Mouse (Mus musculus) inflammation-experienced regulatory T-cells, adult 6 months (primary cell): ENCODE measurements around the gene Arpc4. TPM values are rescaled to one million over a fixed set of nuclear protein-coding genes. Genes with fewer than 3 reads are reported as not detected.

ENCODE experiments used
- ATAC-seq: one replicate; pipeline ENCODE4 v1.8.0; 2017
- polyA plus RNA-seq, 3 experiments: library from polyadenylated mRNA; unstranded; fragments of 100-300 nt; shearing (Covaris generic); gene quantifications; one replicate each; pipeline ENCODE4 v1.2.1; 2017

Arpc4 gene
- polyA plus RNA-seq, 3 experiments from 2014 or later = 516 to 980 (median 581) TPM

DNA sequence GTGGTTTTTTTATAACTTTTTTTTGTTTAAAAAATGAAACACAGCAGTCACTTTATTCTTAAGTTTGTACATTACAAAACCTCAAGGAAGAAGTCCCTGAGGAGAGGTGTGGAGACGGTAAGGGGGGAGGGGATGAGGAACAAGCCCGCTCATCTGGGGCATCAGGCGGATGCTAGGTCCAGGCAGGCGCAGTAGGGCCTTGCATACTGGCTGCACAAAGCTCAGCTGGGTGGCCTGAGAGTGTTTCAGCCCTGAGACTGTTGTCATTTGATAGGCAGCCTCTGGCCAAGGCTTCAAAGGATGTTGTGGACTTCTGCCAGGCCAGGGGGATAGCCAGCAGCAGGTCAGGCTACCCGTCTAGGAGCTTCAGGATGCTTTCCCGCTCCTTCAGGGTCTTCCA, 11.3 kb upstream of the Arpc4 start:
- ATAC-seq = no peak

DNA sequence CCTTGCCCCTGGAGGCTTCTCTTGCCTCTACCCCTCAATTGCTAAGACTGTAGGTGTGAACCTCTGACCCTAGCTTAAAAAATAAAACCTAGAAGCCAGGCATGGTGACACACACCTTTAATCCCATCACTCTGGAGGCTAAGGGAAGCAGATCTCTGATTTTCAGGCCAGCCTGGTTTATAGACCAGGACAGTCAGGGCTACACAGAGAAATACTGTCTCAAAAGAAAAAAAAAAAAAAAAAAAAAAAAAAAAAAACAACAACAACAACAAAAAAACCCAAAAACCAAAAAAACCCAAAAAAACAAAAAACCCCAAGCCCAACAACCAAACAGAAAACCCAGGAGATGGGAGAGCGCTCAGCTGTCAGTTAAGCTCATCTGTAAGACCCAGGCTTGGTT, 10.3 kb upstream of the Arpc4 start:
- ATAC-seq = no peak

- no peak for ATAC-seq
Measured at GRCm38 (mm10) chr6:113368124-113368523, 9.8 kb upstream of the Arpc4 start.

DNA sequence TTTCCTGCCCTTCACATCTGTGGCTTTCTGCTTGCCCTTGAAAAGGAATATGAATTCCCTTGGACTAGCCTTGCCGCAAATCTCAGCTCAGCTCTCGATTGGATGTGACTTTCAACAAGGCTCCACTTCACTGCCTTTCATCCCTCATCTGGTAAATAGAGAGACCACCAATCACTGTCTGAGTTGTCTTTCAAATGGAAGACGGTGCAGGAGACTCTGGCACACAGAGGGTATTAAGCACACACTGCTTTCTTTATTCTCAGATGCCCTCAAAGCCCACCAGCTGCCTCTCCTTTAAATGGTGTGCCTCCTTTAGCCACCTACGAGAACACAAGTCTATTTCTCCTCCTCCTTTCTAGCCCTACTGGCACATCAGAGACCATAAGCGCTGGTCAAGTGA, 9.3 kb upstream of the Arpc4 start:
- no peak for ATAC-seq

GRCm38 (mm10) chr6:113370194-113370929, 7.6 kb upstream of the Arpc4 start:
- no peak for ATAC-seq

GRCm38 (mm10) chr6:113373491-113373890, 4.4 kb upstream of the Arpc4 start:
- no peak for ATAC-seq

DNA sequence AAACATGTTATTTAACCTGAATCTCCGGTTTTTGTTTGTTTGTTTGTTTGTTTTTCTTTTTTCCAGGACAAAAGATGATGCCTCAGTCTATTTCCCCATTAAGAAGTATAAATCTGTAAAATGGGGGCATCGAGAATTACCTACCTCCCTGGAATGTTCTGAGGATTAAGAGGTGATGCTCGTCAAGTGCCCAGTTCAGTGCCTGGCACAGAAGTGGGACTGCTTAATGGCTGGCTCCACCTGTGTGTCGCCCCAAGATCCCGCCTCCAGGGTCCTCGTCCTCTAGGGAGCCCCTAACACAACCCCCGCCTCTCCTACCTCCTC, 781 bp upstream of the Arpc4 start:
- no peak for ATAC-seq

DNA sequence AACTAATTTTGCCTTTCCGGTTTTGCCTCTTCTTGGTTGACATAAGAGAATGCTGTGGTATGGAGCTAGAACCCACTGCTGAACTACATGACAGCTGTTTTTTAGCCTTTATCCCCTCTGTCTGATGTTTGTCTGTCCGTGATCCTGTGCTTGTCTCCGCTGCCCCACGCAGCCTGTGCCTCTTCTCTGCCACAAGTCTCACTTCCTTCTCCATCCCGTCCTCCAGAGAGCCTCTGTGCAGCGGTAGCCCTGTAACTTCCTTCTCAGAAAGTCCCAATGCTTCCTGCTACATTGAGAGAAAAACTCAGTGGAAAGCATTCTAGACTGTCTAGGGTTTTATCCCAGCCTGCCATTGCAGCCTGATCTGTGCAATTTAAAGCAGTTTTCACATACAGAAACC, 1.3 kb downstream of the Arpc4 start:
- ATAC-seq = no peak

DNA sequence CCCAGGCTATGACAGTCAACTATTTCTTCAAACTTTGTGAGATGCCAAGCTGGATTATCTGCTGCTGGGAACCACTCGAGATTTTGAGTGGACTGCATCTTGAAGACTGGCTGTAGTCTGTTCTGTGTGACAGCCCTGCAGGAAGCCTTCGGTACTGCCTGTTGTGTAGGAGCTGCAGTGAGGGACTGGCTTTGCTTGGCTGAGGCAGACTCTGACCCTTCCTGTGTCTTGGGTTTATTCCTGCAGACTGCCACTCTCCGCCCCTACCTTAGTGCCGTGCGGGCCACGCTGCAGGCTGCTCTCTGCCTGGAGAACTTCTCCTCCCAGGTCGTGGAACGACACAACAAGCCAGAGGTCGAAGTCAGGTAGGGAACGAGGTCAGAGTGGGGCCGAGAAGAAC, 2.6 kb downstream of the Arpc4 start:
- no peak for ATAC-seq

GRCm38 (mm10) chr6:113384351-113384927, 6.5 kb downstream of the Arpc4 start:
- no peak for ATAC-seq

GRCm38 (mm10) chr6:113385160-113385714, 7.3 kb downstream of the Arpc4 start:
- no peak for ATAC-seq

DNA sequence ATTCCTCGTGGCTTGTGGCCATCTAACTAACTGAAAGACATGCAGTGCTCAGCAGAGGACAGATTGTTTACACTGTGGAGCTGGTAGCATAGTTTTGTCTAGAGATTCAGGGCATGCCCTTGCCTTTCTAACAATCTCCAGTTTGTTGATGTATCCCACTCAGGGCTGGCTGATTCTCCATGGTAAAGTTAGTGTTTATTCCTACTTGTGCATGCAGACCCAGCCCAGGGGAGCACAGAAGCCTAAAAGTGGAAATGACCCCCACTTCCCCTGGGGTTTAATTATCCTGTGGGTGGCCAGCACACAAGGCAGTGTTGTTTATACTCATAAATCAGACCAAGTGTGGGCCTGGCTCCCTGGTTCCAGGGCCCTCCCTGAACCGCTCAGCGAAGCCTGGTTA, 8.1 kb downstream of the Arpc4 start:
- ATAC-seq = no peak

GRCm38 (mm10) chr6:113388960-113389359, 11.0 kb downstream of the Arpc4 start, which contains the start of gene Ttll3:
TSS of gene Ttll3 (plus strand) at chr6:113389260.
- ATAC-seq = no peak

DNA sequence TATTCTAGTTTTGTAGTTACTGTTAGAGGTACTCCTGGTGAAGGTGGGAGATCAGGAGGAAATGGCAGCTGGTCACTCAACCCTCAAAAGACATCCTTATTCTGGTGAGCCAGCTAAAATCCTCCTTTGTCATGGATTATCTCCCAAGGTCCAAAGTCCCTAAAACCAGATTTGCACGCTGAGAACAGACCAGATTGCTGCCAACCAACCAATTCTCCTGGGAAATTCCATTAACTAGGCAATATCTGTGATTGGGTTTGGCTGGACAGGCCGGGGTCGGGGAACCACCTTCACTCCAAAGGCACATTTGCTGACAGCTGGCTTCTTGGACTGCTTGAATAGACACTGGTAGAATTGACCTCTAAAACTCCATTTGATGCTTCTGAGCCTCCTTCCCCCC, 12.8 kb downstream of the Arpc4 start:
- ATAC-seq = no peak

GRCm38 (mm10) chr6:113392015-113392386, 14.1 kb downstream of the Arpc4 start:
- no peak for ATAC-seq

DNA sequence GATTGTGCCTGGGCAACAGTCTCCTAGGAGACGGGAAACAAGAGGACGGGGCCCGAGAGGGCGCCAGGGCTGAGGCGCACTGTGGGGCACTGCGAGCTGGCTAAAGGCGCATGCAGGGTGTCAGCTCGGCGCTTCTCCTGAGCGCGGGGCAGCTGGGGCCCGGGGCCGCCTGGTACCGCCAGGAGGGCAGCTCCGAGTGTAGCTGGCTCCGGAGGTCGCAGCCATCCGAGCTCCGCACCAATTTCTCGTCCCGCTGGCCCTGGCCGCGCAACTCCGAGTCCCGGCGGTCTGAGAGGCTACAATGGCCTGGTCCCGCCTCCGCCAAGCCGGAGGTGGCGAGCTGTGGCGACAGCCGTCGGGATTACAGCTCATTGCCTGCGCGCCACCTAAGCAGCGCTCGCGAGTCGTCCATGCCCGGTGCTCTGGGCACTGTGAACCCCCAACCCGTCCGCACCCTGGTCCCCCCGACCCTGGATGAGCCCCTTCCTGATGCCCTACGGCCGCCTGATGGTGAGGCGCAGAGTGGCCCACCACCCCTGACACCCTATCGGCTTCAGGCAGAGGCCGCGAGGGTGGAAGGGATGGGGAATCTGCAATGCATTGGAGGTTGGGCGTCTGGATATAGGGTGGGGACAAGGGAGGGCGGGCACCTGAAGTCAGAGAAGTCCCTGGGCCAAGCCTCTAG, 14.6 kb downstream of the Arpc4 start:
- ATAC-seq = no peak

GRCm38 (mm10) chr6:113393951-113394350, 16.0 kb downstream of the Arpc4 start:
- no peak for ATAC-seq

GRCm38 (mm10) chr6:113394811-113395210, 16.9 kb downstream of the Arpc4 start:
- ATAC-seq = no peak

DNA sequence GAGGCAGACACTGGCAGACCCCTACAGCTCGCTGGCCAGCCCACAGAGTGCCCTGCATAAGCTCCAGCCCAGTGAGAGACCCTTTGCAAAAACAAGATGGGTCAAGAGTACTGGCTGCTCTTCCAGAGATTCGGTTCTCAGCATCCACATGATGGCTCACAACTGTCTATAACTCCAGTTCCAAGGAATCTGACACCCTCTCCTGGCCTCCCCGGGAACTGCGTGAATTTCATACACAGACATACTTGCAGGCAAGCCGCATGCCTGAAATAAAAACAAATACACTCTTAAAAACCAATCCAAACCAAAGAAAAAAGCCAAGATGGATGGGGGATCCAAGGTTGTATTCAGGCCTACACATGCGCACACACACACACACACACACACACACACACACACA, 17.6 kb downstream of the Arpc4 start:
- ATAC-seq = no peak

DNA sequence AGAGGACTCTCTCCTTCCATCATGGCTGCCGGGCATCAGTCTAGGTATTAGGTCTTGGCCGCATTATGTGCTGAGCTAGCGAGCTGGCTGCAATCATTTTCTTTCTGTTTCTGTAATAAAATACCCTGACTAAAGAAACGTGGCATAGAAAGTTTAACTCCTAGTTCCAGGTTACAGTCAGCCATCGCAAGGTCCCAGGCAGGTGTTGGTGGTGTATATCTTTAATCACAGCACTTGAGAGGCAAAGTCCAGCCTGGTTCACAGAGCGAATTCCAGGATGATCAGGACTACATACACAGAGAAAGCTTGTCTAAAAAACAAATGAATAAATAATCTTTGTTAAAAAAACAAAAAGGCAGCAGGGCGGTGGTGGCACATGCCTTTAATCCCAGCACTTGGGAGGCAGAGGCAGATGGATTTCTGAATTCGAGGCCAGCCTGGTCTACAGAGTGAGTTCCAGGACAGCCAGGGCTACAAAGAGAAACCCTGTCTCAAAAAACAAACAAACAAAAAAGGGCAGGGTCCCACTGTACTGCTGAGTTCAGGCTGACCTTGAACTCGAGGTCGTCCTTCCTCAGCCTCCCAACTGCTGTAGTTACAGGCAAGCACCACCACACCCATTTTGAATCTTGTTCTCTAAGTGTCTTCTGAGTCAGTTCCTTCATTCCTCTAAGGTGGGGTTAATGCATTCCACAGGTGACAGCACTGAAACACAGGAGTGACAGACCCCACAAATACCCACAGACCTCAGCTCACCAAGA, 18.5 kb downstream of the Arpc4 start:
- ATAC-seq = no peak

DNA sequence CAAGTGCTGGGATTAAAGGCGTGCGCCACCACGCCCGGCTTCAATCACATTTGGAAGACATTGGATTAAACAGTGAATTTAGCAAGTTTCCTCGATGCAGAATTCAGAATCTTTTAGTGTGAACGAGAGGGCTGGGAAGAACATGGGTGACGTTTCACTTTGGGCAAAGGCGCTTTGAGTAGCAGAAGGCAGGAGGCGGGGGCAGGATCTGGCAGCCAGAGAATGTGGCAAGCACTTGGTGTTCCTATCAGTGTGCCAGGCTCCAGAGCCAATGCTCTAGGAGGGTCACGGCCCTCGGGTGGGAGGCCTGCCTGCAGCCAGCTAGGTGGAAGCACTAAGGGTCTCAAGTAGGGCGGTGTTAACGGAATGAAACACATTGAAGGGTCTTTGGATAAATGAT, 24.2 kb downstream of the Arpc4 start:
- no peak for ATAC-seq

DNA sequence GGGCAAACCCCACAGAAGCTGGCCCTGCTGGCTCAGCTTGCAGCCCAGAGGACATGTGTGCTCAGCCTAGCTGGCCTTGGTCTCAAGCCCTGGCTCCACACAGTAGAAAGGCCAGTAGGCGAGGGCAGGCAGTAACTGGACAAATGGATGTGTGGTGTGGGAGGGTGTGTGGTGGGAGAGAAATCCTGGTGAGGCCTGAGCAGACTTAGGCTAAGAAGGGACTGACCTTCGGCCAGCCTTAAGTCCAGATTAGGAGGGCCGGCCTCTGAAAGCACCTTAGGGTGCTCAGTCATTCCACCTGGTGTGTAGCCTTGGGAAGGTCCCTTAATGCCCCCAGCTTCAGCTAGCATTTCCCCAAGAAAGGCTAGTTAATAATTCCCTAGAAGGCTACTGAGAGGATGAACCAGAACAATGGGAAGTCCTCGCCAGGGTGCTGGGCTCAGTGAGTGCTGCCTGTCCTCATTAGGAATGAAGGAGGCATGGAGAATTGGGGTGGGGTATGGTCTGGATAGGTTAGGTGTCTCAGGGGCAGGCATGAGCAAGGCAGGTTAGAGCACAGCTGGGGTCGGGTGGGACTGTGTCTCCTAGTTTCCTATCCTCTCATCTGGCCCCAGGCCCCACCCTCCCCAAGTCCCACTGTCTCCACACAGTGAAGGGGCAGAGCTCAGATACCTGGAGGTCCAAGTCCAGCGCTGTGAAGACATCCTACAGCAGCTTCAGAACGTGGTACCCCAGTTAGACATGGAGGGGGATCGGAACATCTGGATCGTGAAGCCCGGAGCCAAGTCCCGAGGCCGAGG, 26.9 kb downstream of the Arpc4 start:
- no peak for ATAC-seq
